Mouse (Mus musculus): ENCODE results near the gene Paox.

DNA sequence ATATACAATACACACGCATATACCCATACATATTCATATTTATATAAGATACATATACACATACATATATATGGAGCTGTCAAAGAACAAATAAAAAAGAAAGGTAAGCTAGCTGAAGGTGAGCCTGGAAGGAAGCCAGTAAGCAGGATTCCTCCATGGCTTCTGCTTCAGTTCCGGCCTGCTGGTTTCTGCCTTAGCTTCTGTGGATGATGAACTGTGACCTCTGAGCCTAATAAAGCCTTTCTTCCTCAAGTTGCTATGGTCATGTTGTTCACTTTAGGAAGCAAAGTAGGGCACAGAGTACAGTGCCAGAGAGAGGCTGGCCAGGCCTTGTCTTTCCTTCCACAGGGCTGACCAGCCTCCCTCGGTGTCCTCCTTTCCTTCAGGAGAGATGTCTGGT, 55.3 kb downstream of the Paox start:
- TF ChIP-seq CTCF (IDR thresholded peaks at IDR 0.05; ENCODE audit: control insufficient read depth, insufficient read depth, insufficient replicate concordance, low read depth, low read length) (no peak), POLR2A (IDR thresholded peaks at IDR 0.05; ENCODE audit: control insufficient read depth, low read depth, low read length) (no peak)
